Mouse (Mus musculus) midbrain, embryonic 14.5 days (tissue): ENCODE measurements around the gene Plekhh3. TPM values are rescaled to one million over a fixed set of nuclear protein-coding genes. Genes with fewer than 3 reads are reported as not detected.
A peak's percentile ranks its signal among the peaks of the same experiment; 100 is the strongest.

Experiments
- ATAC-seq: fragments of 200-750 bp; cut with Nextera tagmentation; 2 replicates; pipeline ENCODE4 v1.8.0; 2017; ENCODE audit warnings: moderate number of reproducible peaks, moderate library complexity; ENCODE audit not compliant: low FRiP score, low TSS enrichment
- DNase-seq: peaks from one replicate; pipeline ENCODE4 v3.0.0-alpha.2; 2015
- H3K27ac ChIP-seq: fragments of 300-500 bp; sonication (generic); replicated peaks from 2 replicates; pipeline ENCODE4 v1.5.1; 2014; ENCODE audit warnings: mild to moderate bottlenecking, low read depth, low read length, moderate library complexity
- H3K27me3 ChIP-seq: fragments of 300-500 bp; sonication (generic); 2 replicates; pipeline ENCODE4 v1.6.1; 2014; ENCODE audit warnings: low read length, control low read depth, mixed read lengths; ENCODE audit not compliant: control insufficient read depth, insufficient read depth
- H3K36me3 ChIP-seq: fragments of 300-500 bp; sonication (generic); 2 replicates; pipeline ENCODE4 v1.6.1; 2014; ENCODE audit warnings: low read length, control low read depth; ENCODE audit not compliant: control insufficient read depth, insufficient read depth
- H3K4me1 ChIP-seq: fragments of 300-500 bp; sonication (generic); 2 replicates; pipeline ENCODE4 v1.6.1; 2014; ENCODE audit warnings: mild to moderate bottlenecking, antibody characterized with exemption, low read length, control low read depth; ENCODE audit not compliant: control insufficient read depth, insufficient read depth
- H3K4me2 ChIP-seq: fragments of 300-500 bp; sonication (generic); 2 replicates; pipeline ENCODE4 v1.6.1; 2014; ENCODE audit warnings: mild to moderate bottlenecking, low read length, moderate library complexity
- H3K4me3 ChIP-seq: fragments of 300-500 bp; sonication (generic); replicated peaks from 2 replicates; pipeline ENCODE4 v1.5.1; 2014; ENCODE audit warnings: low read depth, low read length
- H3K9ac ChIP-seq: fragments of 300-500 bp; sonication (generic); replicated peaks from 2 replicates; pipeline ENCODE4 v1.6.1; 2014; ENCODE audit warnings: mild to moderate bottlenecking, low read length, moderate library complexity
- H3K9me3 ChIP-seq: fragments of 300-500 bp; sonication (generic); 2 replicates; pipeline ENCODE4 v1.6.1; 2016; ENCODE audit warnings: low read length, control low read depth, mixed read lengths; ENCODE audit not compliant: control insufficient read depth
- WGBS: fragments of 180-500 bp; shearing (Covaris S2); extraction: QIAGEN DNeasy Blood & Tissue Kit; methylation state at CpG from one replicate; pipeline ENCODE4 v1.1.7; 2014; 5-methylcytosine and 5-hydroxymethylcytosine counted together
- polyA plus RNA-seq: library from polyadenylated mRNA; unstranded; fragments of >200 nt; fragmentation: Nextera tagmentation; extraction: Ambion mirVana; gene quantifications from 2 replicates; pipeline ENCODE4 v1.2.1, GENCODE M21; 2014

Gene Plekhh3
- polyA plus RNA-seq, 1 experiment from 2014 or later: 8.2 TPM

DNA sequence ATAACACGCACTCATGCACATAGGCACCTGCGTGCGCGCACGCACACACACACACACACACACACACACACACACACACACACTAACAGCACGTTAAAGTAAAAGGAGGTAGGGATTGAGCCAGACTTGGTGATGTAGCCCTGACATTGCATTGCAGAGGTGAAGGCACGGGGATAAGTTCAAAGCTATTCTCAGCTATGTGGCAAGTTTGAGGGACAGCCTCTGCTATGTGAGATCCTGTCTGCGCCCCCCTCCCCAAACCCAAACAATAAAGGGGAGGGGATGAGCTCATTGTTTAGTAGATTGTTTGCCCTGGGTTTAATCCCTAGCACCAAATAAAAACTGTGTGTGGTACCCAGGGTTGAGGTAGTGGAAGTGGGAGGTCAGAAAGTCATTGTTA is 30.1 kb downstream of the Plekhh3 start:
- H3K27ac ChIP-seq: 0 out of 2 replicates have a peak overlapping the region, but pooled peaks have one; percentile 37
- WGBS: 82% methylated on average over 8 of the region's 8 CpGs
- H3K4me2 ChIP-seq: no peak overlapping the region
- DNase-seq (no peak), ATAC-seq (no peak)
- H3K4me1 ChIP-seq: peaks cover 8% of the 10 kb centered on the region; the same call in 1 of the 2 replicates
- no peaks in the 10 kb centered on the region for H3K27me3 ChIP-seq
- no peak overlapping the region for H3K4me3 ChIP-seq
- H3K9ac ChIP-seq: no peak overlapping the region
- no peaks in the 10 kb centered on the region for H3K9me3 ChIP-seq
- no peaks in the 10 kb centered on the region for H3K36me3 ChIP-seq

DNA sequence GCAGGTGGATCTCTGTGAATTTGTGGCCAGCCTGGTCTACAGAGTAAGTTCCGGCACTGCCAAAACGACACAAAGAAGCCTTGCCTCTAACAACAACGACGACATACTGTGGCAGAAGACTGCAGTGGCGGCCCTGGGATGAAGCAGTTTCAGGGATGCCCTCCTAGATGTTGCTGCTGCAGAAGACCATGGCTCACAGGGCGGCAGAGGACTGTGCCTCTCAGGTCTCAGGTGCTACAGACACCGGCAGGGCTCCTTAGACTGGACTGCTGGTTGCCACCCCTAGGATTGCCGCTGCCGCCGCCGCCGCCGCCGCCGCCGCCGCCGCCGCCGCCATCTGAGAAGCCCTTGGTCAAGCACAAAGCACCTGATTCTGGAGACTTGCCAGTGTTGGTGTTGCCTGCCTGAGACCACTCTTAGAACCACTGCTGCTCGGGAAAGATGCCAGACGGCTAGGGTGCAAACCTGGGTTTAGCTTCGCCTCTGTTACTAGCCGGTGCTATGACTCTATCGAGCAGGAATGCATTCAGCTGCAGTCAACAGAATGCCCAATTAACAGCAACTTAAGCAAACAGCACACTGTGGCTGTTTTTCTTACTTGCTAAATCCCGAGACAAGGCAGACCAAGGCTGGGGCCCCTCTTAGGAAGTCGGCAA is 30.9 kb downstream of the Plekhh3 start:
- DNase-seq: peak; percentile 61
- Histone ChIP-seq H3K4me2 (peak overlapping the region; percentile 44), H3K9me3 (no peaks in the 10 kb centered on the region), H3K27me3 (no peaks in the 10 kb centered on the region), H3K9ac (peak overlapping the region; percentile 34; the same call in 1 of the 2 replicates), H3K4me3 (peak overlapping the region; percentile 22), H3K27ac (0 out of 2 replicates have a peak overlapping the region, but pooled peaks have one; percentile 26), H3K36me3 (no peaks in the 10 kb centered on the region), H3K4me1 (peaks cover 5% of the 10 kb centered on the region; the same call in 1 of the 2 replicates)
- ATAC-seq: no peak
- WGBS: 47% methylated on average over 27 of the region's 27 CpGs

DNA sequence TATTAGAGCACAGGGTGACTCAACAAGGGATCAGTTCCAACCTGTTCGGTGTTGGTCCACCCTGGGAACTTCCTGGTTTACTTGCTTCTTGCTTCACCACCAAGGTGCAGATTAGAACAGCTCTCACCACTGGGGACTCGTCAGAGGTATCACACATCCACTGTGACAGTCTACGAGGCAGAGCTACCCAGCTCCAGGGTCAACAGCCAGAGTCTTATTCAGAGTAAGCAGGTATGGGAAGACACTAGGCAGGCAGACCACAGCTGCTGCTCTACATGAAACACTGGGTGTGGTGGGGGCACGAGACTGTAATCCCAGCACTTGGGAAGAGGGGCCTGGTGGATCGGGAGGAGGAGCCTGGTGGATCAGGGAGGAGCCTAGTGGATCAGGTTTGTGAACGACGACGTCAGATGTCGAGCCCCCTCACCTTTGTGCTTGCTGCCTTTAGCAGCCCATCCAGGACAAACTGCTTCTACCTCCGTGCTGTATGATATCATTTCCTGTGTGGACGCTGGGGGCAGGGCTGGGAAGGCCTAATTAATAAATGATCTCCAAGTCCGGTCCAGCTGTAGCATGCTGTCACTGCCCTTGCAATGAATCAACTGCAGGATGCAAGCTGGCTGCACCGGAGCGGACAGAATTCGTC is 32.5 kb downstream of the Plekhh3 start:
- no peak; the same call in 1 of the 2 replicates for ATAC-seq
- peak overlapping the region; percentile 55; the same call in 1 of the 2 replicates for H3K27ac ChIP-seq
- H3K4me3 ChIP-seq: 0 out of 2 replicates have a peak overlapping the region, but pooled peaks have one; percentile 0

DNA sequence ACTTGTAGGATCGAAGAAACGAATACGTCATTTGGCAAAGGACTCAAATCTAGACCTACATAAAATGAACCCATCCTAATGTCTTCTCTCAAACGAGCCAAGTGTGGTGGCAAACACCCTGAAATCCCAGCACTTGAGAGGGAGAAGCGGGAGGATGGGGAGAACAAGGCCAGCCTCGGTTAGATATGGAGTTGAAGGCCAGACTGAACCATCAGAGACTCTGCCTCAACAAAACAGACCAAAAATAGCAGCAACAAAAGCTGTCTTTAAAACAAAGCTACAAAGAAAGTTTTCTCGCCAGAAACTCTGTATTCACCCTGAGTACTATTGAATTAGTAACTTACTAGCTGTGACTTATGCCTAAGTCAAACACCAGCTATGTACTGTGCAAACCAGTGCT is 34.2 kb downstream of the Plekhh3 start:
- DNase-seq (no peak), ATAC-seq (no peak)
- Histone ChIP-seq H3K9me3 (no peaks in the 10 kb centered on the region), H3K4me3 (no peak overlapping the region), H3K27ac (no peak overlapping the region), H3K27me3 (no peaks in the 10 kb centered on the region), H3K4me1 (no peaks in the 10 kb centered on the region), H3K4me2 (no peak overlapping the region), H3K9ac (no peak overlapping the region), H3K36me3 (no peaks in the 10 kb centered on the region)
- 80% methylated on average over 7 of the region's 7 CpGs for WGBS

More for the DNA sequence above, 32.5 kb downstream of the Plekhh3 start:
- WGBS: 31% methylated on average over 15 of the region's 15 CpGs
- H3K4me1 ChIP-seq: peaks cover 3% of the 10 kb centered on the region; the same call in 1 of the 2 replicates
- peak overlapping the region; percentile 38 for H3K4me2 ChIP-seq
- DNase-seq: peak; percentile 53
- H3K36me3 ChIP-seq: no peaks in the 10 kb centered on the region
- H3K9ac ChIP-seq: peak overlapping the region; percentile 34; the same call in 1 of the 2 replicates
- no peaks in the 10 kb centered on the region for H3K9me3 ChIP-seq
- no peaks in the 10 kb centered on the region for H3K27me3 ChIP-seq

DNA sequence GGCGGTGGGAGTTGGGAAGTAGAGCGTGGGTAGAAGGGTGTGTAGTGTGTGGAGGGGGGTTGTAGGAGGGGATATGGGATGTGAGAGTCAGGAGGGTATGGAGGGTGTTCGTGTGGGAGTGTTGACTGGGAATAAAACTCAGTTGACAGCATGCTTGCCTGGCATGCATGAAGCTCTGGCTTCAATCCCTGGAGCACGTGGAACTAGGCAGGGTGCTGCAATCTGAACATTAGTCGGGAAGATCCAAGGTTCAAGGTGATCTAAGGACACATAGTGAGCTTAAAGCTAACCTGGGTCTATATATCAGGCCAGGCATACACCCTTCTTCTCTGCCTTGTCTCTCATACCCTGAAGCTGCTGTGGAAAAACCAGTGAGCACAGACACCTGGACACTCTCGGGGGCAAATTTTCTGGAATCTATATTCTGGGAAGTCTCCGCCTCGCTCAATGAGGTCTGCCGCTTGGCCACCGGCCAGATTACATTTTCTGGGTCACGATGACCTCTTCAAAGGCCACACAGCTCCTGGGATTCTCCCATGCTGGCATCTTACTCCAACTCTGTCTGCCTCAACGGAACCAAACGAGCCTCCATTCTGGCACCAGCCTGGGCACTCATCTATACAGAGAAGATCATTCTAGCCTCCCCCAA is 36.8 kb downstream of the Plekhh3 start:
- no peaks in the 10 kb centered on the region for H3K36me3 ChIP-seq
- WGBS: 86% methylated on average over 13 of the region's 13 CpGs
- H3K4me2 ChIP-seq: no peak overlapping the region
- DNase-seq (no peak), ATAC-seq (no peak)
- no peak overlapping the region for H3K9ac ChIP-seq
- H3K4me3 ChIP-seq: no peak overlapping the region
- H3K27ac ChIP-seq: no peak overlapping the region
- no peaks in the 10 kb centered on the region for H3K27me3 ChIP-seq
- no peaks in the 10 kb centered on the region for H3K4me1 ChIP-seq
- H3K9me3 ChIP-seq: no peaks in the 10 kb centered on the region

DNA sequence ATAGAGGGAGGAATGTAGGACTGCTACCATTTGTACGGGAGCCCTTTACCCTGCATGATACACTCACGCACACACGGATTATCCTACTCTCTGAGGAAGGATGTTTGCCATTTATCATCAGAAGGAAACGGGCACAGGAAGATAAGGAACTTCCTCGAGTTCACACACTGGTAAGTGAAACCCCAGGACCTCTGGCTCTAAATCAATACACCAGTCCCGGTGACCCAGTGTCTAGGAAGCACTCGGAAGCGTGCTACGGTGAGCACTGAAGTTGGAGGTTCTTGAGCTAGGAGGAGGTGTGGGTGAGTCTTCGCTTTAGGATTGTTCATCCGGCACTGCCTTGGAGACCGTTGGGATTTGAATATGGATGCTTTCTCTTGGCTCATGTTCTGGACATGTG is 38.1 kb downstream of the Plekhh3 start:
- H3K4me3 ChIP-seq: no peak overlapping the region
- ATAC-seq: no peak
- no peaks in the 10 kb centered on the region for H3K9me3 ChIP-seq
- H3K9ac ChIP-seq: no peak overlapping the region
- H3K4me2 ChIP-seq: no peak overlapping the region
- H3K27me3 ChIP-seq: no peaks in the 10 kb centered on the region
- WGBS: 89% methylated on average over 12 of the region's 12 CpGs
- no peak for DNase-seq
- no peaks in the 10 kb centered on the region for H3K4me1 ChIP-seq
- H3K36me3 ChIP-seq: no peaks in the 10 kb centered on the region
- no peak overlapping the region for H3K27ac ChIP-seq

DNA sequence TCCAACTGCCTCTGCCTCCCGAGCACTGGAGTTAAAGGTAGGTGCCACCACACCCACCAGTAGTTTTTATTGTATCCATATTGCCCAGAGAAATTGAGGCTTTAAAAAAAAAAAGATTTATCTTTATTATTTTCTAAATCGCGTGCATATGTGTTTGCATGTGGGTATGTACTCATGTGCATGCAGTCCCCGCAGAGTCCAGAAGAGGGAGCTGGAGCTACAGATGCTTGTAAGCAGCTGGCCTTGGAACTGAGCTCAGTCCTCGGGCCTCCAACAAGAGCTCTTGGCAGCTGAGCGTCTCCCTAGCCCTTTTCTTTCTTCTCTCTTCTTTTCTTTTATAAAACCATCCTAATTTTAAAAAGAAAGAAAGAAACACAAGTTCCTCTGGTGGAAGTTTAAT is 39.5 kb downstream of the Plekhh3 start:
- H3K9me3 ChIP-seq: no peaks in the 10 kb centered on the region
- no peak overlapping the region for H3K4me3 ChIP-seq
- H3K36me3 ChIP-seq: peaks cover 2% of the 10 kb centered on the region
- no peaks in the 10 kb centered on the region for H3K27me3 ChIP-seq
- H3K4me1 ChIP-seq: no peaks in the 10 kb centered on the region
- H3K9ac ChIP-seq: no peak overlapping the region
- ATAC-seq (no peak), DNase-seq (peak; percentile 34)
- H3K4me2 ChIP-seq: no peak overlapping the region
- H3K27ac ChIP-seq: no peak overlapping the region
- 86% methylated on average over 6 of the region's 6 CpGs for WGBS

DNA sequence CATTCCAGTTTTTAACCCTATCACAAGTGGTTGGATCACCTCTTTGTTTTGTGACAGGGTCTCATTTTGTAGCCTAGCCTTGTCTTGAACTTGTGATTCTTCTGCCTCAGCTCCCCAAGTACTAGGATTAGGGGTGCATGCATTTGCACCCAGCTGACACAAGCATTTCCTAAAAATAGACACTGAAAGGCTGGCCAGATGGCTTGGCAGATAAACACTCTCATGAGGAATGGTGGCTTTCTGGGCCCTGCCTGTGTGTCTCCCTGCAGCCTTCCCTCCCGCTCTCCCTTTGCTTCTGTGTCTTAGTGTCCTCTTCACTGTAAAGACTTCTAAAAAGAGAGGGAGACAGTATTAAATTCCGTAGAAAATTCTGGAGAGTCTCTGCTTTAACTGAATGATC is 40.0 kb downstream of the Plekhh3 start:
- H3K9me3 ChIP-seq: no peaks in the 10 kb centered on the region
- no peaks in the 10 kb centered on the region for H3K4me1 ChIP-seq
- H3K36me3 ChIP-seq: peaks cover 7% of the 10 kb centered on the region
- no peak for ATAC-seq
- DNase-seq: no peak
- H3K9ac ChIP-seq: no peak overlapping the region
- no peak overlapping the region for H3K27ac ChIP-seq
- no peak overlapping the region for H3K4me2 ChIP-seq
- no peaks in the 10 kb centered on the region for H3K27me3 ChIP-seq
- 95% methylated on average over 2 of the region's 2 CpGs for WGBS
- no peak overlapping the region for H3K4me3 ChIP-seq
